Mouse (Mus musculus) mouse embryonic stem cell (cell line): ENCODE data around the gene Gm6169.
"Not testable (repeated sequence)": the region's sequence is repeated elsewhere in the genome, so short reads cannot be mapped to it uniquely, and the experiment has no call there.

Source experiments
- in situ Hi-C, 2 experiments: fragments of 300-500 bp; cut with MboI; formaldehyde crosslinking; loops; 1 replicate in 1 of 2; 3 replicates in 1 of 2; pipeline ENCODE4 v1.14.3; 2019 to 2020; ENCODE audit warnings: low sequenced_read_pairs in 2 of 2, low pct_unique_long_range_greater_than_20kb in 1 of 2, mixed read lengths in 1 of 2; ENCODE audit not compliant: unreplicated experiment in 1 of 2

Gene Gm6169

GRCm38 (mm10) chr13:97099187-97099852, at the start of gene Gm6169:
Gene Gm6169, minus strand, starts transcription at chr13:97099237.
- in situ Hi-C loops, result no loop called here

DNA sequence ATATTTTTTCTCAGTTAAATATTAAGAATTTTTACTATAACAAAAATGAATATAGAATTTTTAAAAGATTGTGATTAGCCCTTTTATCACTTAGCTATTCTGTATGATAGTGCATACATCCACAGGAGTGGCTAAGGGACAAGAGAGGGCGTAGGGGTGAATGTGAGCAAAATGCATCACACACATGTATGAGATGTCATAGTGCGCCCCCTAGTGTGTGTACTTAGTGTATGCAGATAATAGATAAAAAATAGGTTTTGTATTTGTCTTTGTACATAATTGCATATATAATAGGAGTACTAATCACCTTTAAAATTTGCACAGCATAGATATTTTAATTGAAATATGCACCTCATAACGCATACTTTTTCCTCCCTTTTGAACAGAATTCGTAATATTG, 46.8 kb upstream of the Gm6169 start:
- in situ Hi-C loops, result no loop called here

- in situ Hi-C loops, result no loop called here
These were observed 43.3 kb upstream of the Gm6169 start for GRCm38 (mm10) chr13:97142321-97142720.

- in situ Hi-C loops, result not testable (repeated sequence)
These were observed 39.4 kb upstream of the Gm6169 start for GRCm38 (mm10) chr13:97138404-97138931.

DNA sequence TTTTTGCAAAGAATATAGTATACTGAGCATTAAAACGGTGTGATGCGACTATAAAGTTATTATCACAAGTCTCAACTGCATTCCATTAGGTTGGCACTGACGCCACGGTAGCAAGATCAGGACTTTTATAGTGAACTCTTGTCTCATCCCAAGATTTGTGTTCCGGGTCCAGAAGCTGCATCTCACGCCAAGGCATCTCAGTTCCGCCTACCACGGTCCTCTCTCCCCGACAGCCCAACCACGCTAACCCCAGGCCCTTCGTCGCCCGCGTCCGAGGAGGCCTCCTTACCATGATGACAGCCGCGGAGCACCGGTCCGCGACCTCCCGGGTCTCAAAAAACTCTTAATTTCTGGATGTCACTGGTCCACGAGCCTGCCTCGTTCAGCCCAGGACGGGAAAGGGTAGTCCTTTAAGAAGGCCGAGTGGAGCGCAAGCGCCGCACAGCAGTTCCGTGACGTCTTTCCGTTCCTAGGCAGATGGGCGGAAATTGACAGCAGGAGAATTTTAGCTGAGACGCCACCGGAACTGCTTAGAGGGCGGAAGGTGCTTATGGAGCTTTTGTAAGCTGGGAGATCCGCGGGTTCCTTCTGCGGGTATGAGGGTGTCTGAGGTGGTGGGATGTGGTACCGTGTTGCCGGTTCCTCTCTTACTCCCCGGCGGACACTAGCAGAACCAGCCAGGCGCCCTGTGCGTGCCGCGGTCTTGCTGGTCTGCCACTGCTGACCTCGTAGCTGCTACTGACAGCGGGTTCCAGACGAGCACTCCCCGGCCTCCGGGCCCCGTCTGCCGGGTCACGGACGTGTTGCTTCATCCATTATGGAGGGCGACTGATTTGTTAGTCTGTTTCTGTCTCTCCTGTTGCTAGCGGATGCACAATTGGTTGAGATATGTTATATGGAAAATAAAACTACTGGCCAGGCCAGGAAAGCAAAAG, 38.7 kb upstream of the Gm6169 start, which contains the start of the genes Gfm2 and Nsa2:
Gene Gfm2, plus strand, starts transcription at position 472 of the 935 bp plus-strand sequence.
Gene Nsa2, minus strand, starts transcription at position 472 of the 935 bp plus-strand sequence.
- in situ Hi-C loops, result no loop called here

GRCm38 (mm10) chr13:97130413-97130812, 31.4 kb upstream of the Gm6169 start:
- in situ Hi-C loops, result not testable (repeated sequence)

DNA sequence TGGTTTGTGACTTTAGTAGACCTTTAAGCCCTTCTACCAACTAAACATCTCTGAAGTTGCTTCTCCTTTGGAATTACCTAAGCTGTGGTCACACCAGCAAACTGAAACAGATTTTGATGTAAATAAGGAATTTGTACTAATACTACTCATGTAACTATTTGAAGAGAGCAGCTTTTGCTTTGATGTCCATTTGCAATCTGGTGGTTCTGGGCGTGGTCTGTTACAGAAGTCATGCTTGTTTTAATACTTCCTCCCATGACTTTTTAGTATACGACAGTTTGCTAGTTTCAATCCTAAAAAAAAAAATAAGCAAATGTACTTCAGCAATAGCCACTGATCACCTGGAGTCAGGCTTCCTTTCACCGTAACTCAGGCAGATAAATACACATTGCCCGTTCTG, 30.6 kb upstream of the Gm6169 start:
- in situ Hi-C loops, result not testable (repeated sequence)

GRCm38 (mm10) chr13:97121341-97121740, 22.3 kb upstream of the Gm6169 start:
- in situ Hi-C loops, result loop anchor here in 1 of 2 experiments (25.0 kb wide), 1 partner anchor 459 kb away; the partner anchor contains the start of gene Hmgcr

- in situ Hi-C loops, result loop anchor here in 1 of 2 experiments (25.0 kb wide), 1 partner anchor 447 kb away; the partner anchor contains the start of gene Hmgcr
These were observed 10.0 kb upstream of the Gm6169 start for GRCm38 (mm10) chr13:97109046-97109445.

- in situ Hi-C loops, result loop anchor here in 1 of 2 experiments (25.0 kb wide), 1 partner anchor 445 kb away; the partner anchor contains the start of gene Hmgcr
These were observed 8.7 kb upstream of the Gm6169 start for GRCm38 (mm10) chr13:97107721-97108120.

DNA sequence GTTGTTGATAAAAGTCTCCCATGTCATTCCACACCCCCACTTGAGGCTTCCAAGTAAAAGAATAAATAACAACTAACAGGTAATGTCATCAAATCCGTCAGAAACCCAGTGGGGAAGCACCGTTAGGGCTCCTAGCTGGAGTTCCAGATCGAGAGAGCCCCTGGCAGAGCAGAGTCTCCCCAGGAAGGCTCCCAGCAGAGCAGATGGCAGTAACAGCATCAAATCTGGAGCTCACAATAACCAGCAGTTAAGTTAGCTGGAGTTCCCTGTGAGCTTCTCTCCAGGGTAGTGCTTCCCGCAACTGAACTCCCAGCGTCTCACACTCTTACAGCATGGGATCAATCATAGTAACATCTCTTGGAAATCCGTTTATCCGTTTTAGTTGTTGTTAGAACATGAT, 6.0 kb upstream of the Gm6169 start:
- in situ Hi-C loops, result loop anchor here in 1 of 2 experiments (25.0 kb wide), 1 partner anchor 443 kb away; the partner anchor contains the start of gene Hmgcr

- in situ Hi-C loops, result no loop called here
These were observed 3.3 kb downstream of the Gm6169 start for GRCm38 (mm10) chr13:97095726-97096125.

DNA sequence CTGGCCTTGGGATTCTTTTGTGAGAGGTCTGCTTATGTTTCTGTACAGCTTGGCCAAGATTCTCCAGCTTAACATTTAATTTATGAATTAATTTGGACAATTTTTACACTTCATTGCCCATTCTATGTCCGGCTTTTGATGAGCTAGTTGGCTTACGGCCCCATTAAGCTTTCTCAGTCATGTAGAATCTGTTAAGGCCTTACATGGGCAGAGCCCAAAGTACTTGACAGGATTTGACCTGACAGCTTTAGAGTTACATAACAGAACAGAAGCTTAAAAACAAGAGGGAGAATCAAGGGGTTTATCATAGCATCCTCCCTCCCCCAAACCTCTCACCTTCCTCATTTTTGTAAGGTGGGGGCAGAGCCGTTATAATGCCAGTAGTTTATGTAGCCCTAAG, 10.9 kb downstream of the Gm6169 start:
- in situ Hi-C loops, result no loop called here

DNA sequence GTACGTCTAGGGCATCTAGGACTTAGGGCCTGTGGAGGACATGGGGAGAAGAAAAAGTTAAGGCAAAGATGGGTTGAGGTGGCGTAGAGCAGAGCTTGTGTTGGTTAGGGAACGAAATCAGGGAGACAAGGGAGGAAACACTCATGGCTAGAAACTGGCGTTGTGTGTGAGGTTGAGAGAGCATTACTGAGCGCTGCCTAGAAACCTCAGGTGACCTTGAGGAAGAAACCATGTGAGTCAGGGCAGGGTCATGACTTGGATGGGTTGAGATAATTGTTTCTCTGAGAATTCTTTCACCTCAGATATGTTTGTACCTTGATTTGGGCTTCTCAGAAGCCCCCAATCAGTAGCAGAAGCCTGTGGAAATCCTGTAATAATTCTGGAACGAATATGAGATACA, 11.6 kb downstream of the Gm6169 start:
- in situ Hi-C loops, result no loop called here

DNA sequence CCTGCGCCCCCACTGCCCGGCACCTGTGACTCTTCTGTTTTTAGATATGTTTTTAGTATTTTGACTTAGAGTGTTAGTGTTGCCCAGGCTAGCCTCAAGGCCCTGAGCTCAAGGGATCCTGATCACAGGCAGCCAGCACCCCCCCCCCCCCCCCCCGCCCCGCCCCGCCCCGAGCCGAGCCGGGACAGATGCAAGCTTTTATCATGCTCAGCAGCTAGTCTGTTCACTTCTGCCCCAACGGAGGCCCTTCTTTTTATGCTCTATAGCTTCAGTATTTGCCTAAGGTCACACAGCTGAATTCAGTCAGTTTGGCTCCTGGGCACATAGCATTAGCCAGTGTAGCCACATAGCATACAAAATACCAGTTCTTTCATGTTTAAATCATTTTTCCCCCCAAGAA, 12.7 kb downstream of the Gm6169 start:
- in situ Hi-C loops, result no loop called here

GRCm38 (mm10) chr13:97082432-97082831, 16.6 kb downstream of the Gm6169 start:
- in situ Hi-C loops, result no loop called here

- in situ Hi-C loops, result no loop called here
These were observed 18.4 kb downstream of the Gm6169 start for GRCm38 (mm10) chr13:97080615-97081014.

DNA sequence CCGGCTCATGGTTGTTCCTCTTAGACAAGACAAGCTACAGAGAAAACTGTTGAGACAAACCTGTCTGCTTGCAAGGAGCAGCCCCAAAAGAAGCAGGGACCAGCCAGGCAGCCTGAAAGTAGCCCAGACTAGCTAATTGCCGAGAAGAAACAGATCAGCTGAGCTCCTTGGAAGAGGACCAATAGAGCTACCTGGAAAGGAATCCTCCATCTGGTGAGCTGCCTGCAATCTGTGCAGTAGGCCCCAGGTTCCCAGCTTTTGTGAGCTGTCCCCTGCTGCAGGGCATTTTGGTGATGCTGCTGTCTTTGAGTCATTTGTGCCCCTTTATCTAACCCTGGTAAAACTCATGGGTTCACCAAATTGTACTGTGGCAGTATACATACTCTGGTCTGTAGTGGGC, 18.8 kb downstream of the Gm6169 start:
- in situ Hi-C loops, result no loop called here

GRCm38 (mm10) chr13:97077556-97077955, 21.5 kb downstream of the Gm6169 start:
- in situ Hi-C loops, result no loop called here
